Mouse (Mus musculus): ENCODE measurements at regions not wholly inside any gene's neighbourhood (a gene's known extent, or its start where the extent isn't known, plus 50 kb on each side); places are given as distances from the start of the nearest gene placed in this dataset.

DNA sequence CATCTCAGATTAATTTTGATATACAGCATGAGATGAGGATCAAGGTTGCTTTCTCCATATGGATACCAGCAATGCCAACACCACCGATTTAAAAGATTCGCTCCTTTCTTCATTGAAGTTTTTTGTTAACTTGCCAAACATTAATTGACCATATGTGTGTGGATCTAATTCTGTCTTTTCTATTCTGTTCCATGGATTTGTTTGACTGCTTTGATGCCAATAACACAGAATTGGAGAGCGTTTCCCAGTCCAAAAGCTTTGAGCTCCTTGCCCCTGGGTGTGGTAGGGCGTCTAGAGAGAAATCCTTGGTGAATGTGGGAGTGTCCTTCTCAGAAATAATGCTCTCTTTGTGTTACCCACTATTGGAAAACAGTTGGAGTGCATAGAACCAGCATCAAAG lies 254.3 kb downstream of the Samd5 start:
- H3K36me3 ChIP-seq (ENCODE audit: control insufficient read depth, insufficient read depth): no peaks in the 10 kb centered on the region
- no peak for ATAC-seq (replicated peaks; ENCODE audit: extremely low read depth, insufficient read depth, low FRiP score)
- no peak overlapping the region for H3K4me2 ChIP-seq (ENCODE audit: low read depth, low read length)
- no peak overlapping the region for H3K27ac ChIP-seq (ENCODE audit: low read length)
- no peak overlapping the region for H3K9ac ChIP-seq (ENCODE audit: low read length)
- H3K4me1 ChIP-seq (ENCODE audit: control insufficient read depth, insufficient read depth, low read length): no peaks in the 10 kb centered on the region
- 77% methylated on average over 4 of the region's 4 CpGs for WGBS
- no peaks in the 10 kb centered on the region for H3K27me3 ChIP-seq (ENCODE audit: control insufficient read depth, insufficient read depth, low read length)
- H3K9me3 ChIP-seq (replicated peaks; ENCODE audit: control insufficient read depth, low read length): no peaks in the 10 kb centered on the region
- no peak overlapping the region for H3K4me3 ChIP-seq (ENCODE audit: low read length)

- Histone ChIP-seq H3K36me3 (ENCODE audit: control insufficient read depth, insufficient read depth) (no peaks in the 10 kb centered on the region), H3K27me3 (ENCODE audit: control insufficient read depth, insufficient read depth, low read length) (no peaks in the 10 kb centered on the region), H3K9me3 (replicated peaks; ENCODE audit: control insufficient read depth, low read length) (no peaks in the 10 kb centered on the region), H3K4me3 (ENCODE audit: low read length) (no peak overlapping the region), H3K9ac (ENCODE audit: low read length) (no peak overlapping the region), H3K27ac (ENCODE audit: low read length) (no peak overlapping the region), H3K4me2 (ENCODE audit: low read depth, low read length) (no peak overlapping the region), H3K4me1 (ENCODE audit: control insufficient read depth, insufficient read depth, low read length) (no peaks in the 10 kb centered on the region)
- WGBS: 89% methylated on average over 5 of the region's 5 CpGs
- no peak for ATAC-seq (replicated peaks; ENCODE audit: extremely low read depth, insufficient read depth, low FRiP score)
Measured at GRCm38 (mm10) chr10:9416685-9417084, 258.3 kb downstream of the Samd5 start.

GRCm38 (mm10) chr10:9406101-9406500 lies 268.9 kb downstream of the Samd5 start:
- H3K4me3 ChIP-seq (ENCODE audit: low read length): no peak overlapping the region
- no peak overlapping the region for H3K4me2 ChIP-seq (ENCODE audit: low read depth, low read length)
- no peak overlapping the region for H3K27ac ChIP-seq (ENCODE audit: low read length)
- no peak overlapping the region for H3K9ac ChIP-seq (ENCODE audit: low read length)
- no peaks in the 10 kb centered on the region for H3K27me3 ChIP-seq (ENCODE audit: control insufficient read depth, insufficient read depth, low read length)
- no peaks in the 10 kb centered on the region for H3K9me3 ChIP-seq (replicated peaks; ENCODE audit: control insufficient read depth, low read length)
- no peaks in the 10 kb centered on the region for H3K36me3 ChIP-seq (ENCODE audit: control insufficient read depth, insufficient read depth)
- WGBS: 80% methylated on average over 4 of the region's 4 CpGs
- no peak for ATAC-seq (replicated peaks; ENCODE audit: extremely low read depth, insufficient read depth, low FRiP score)
- H3K4me1 ChIP-seq (ENCODE audit: control insufficient read depth, insufficient read depth, low read length): no peaks in the 10 kb centered on the region

- WGBS: 89% methylated on average over 2 of the region's 2 CpGs
- ATAC-seq (replicated peaks; ENCODE audit: extremely low read depth, insufficient read depth, low FRiP score): no peak
Measured at GRCm38 (mm10) chr10:9405417-9405816, 269.6 kb downstream of the Samd5 start.

DNA sequence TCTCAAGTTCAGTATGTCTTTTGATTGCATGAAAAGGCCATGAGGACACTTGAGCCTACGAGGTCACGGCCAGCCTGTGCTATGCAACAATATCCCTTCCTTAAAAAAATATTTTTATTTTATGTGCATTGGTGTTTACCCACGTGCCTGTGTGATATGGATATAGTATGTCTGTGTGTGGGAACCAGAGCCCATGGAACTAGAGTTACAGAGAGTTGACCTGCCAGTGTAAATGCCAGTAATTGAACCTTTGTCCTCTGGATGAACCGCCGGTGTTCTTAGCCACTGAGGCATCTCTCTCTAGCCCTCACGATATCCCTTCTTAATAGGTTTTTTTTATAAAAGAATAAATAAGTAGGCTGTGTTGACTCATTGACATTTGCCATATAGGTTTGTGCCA lies 270.0 kb downstream of the Samd5 start:
- WGBS: 85% methylated on average over 6 of the region's 6 CpGs
- Histone ChIP-seq H3K9me3 (replicated peaks; ENCODE audit: control insufficient read depth, low read length) (no peaks in the 10 kb centered on the region), H3K4me1 (ENCODE audit: control insufficient read depth, insufficient read depth, low read length) (no peaks in the 10 kb centered on the region), H3K4me2 (ENCODE audit: low read depth, low read length) (no peak overlapping the region), H3K36me3 (ENCODE audit: control insufficient read depth, insufficient read depth) (no peaks in the 10 kb centered on the region), H3K27me3 (ENCODE audit: control insufficient read depth, insufficient read depth, low read length) (no peaks in the 10 kb centered on the region), H3K9ac (ENCODE audit: low read length) (no peak overlapping the region), H3K4me3 (ENCODE audit: low read length) (no peak overlapping the region), H3K27ac (ENCODE audit: low read length) (no peak overlapping the region)
- ATAC-seq (replicated peaks; ENCODE audit: extremely low read depth, insufficient read depth, low FRiP score): no peak

More at GRCm38 (mm10) chr10:9405417-9405816, 269.6 kb downstream of the Samd5 start:
- Histone ChIP-seq H3K9ac (ENCODE audit: low read length) (no peak overlapping the region), H3K27me3 (ENCODE audit: control insufficient read depth, insufficient read depth, low read length) (no peaks in the 10 kb centered on the region), H3K4me2 (ENCODE audit: low read depth, low read length) (no peak overlapping the region), H3K36me3 (ENCODE audit: control insufficient read depth, insufficient read depth) (no peaks in the 10 kb centered on the region), H3K9me3 (replicated peaks; ENCODE audit: control insufficient read depth, low read length) (no peaks in the 10 kb centered on the region), H3K4me1 (ENCODE audit: control insufficient read depth, insufficient read depth, low read length) (no peaks in the 10 kb centered on the region), H3K27ac (ENCODE audit: low read length) (no peak overlapping the region), H3K4me3 (ENCODE audit: low read length) (no peak overlapping the region)

DNA sequence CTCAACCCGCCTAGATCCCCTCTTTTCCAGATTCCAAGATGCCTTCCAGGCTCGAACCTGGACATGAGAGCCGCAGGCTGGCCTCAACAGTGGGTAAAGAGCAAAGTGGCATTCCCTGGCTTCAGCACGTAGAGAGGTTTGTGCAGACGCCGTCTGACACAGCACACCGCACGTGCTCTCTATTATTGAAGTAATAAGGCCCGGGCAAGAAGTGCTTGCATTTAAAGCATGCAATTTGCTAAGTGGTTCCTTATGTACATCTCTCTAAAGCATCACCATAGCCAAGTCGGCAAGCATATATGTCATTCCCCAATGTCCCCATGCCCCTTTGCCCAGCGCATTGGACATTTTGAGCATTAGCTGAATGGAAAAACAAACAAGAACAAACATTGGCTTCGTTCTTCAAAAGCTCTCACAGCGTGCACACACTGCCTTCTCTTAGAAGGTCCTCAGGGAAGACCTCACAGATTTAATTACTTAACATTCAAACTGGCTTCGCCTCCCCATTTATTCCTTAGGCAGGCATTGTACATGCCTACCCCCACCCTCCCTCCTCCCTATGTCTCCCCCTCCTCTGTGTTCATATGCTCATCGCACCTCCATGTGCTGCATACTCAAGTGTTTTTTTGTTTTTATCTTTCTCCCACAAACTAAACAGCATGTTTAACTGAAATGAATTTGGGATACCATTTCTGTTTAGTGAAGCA lies 273.9 kb downstream of the Samd5 start:
- Histone ChIP-seq H3K4me3 (ENCODE audit: low read length) (no peak overlapping the region), H3K27me3 (ENCODE audit: control insufficient read depth, insufficient read depth, low read length) (no peaks in the 10 kb centered on the region), H3K27ac (ENCODE audit: low read length) (no peak overlapping the region), H3K9me3 (replicated peaks; ENCODE audit: control insufficient read depth, low read length) (no peaks in the 10 kb centered on the region), H3K4me1 (ENCODE audit: control insufficient read depth, insufficient read depth, low read length) (no peaks in the 10 kb centered on the region), H3K36me3 (ENCODE audit: control insufficient read depth, insufficient read depth) (no peaks in the 10 kb centered on the region), H3K4me2 (ENCODE audit: low read depth, low read length) (no peak overlapping the region), H3K9ac (ENCODE audit: low read length) (no peak overlapping the region)
- 86% methylated on average over 15 of the region's 15 CpGs for WGBS
- ATAC-seq (replicated peaks; ENCODE audit: extremely low read depth, insufficient read depth, low FRiP score): no peak

DNA sequence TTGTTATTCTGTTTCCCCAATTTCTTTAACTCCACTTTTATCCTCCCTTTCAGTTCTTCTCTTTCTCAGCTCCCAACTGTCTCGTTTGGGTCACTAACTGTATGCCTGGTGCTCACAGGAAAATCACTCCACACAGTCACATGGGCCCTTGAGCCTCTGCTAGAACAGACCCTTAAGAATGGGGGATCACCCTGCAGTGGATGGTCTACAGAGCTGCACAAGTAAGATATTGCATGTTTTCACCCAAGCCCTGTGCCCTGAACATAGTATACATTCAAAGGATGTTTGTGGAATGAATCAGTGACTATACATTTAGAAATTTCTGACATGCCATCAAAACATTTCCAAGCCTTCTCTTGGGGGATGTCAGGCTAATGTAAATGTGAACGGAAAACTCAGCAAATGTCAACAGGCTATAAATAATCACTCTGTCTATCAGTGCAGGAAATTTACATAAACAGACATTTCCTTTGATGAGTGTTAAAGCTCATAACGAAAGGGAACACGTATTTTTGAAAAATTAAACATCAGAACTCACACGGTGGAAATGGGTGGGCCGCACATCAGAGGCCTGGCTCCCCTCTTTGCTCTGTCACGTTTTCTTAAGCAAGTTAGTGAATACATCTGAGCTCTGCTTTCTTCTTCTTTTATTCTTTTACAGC lies 297.4 kb downstream of the Samd5 start:
- H3K9ac ChIP-seq (ENCODE audit: low read length): no peak overlapping the region
- no peaks in the 10 kb centered on the region for H3K9me3 ChIP-seq (replicated peaks; ENCODE audit: control insufficient read depth, low read length)
- H3K36me3 ChIP-seq (ENCODE audit: control insufficient read depth, insufficient read depth): no peaks in the 10 kb centered on the region
- no peak overlapping the region for H3K27ac ChIP-seq (ENCODE audit: low read length)
- ATAC-seq (replicated peaks; ENCODE audit: extremely low read depth, insufficient read depth, low FRiP score): no peak
- H3K4me1 ChIP-seq (ENCODE audit: control insufficient read depth, insufficient read depth, low read length): no peaks in the 10 kb centered on the region
- H3K4me2 ChIP-seq (ENCODE audit: low read depth, low read length): no peak overlapping the region
- no peak overlapping the region for H3K4me3 ChIP-seq (ENCODE audit: low read length)
- H3K27me3 ChIP-seq (ENCODE audit: control insufficient read depth, insufficient read depth, low read length): no peaks in the 10 kb centered on the region
- WGBS: 52% methylated on average over 7 of the region's 7 CpGs

DNA sequence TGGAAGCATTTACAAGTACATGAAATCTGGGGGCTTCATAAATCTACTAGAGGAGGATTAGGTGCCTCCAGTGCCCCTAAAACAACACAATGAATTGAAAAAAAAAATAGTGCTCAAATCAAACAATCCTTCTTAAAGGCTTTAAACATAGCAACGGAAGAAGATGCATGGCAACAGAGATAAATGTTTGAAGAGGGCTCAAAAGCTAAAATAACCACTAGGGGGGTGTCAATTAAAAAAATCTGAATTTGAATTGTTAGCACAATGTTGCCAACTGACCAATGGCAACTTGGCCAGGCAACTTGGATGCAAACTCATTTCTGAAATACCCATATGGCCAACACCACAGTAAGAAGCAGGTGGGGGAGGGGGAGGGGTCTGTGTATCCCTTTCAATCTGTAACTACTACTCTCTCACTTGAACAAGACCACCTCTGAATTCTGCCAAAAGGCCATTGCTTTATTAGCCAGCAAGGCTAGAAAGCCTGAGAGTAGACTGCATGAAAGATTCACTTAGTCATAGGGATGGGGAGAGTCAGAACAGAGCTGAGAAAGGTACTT lies 312.6 kb downstream of the Samd5 start:
- WGBS: 64% methylated on average over 1 of the region's 1 CpGs

GRCm38 (mm10) chr10:9338207-9338801 lies 336.7 kb downstream of the Samd5 start:
- H3K27ac ChIP-seq (ENCODE audit: low read length): no peak overlapping the region
- no peak overlapping the region for H3K4me3 ChIP-seq (ENCODE audit: low read length)
- no peak for ATAC-seq (replicated peaks; ENCODE audit: extremely low read depth, insufficient read depth, low FRiP score)
- no peaks in the 10 kb centered on the region for H3K36me3 ChIP-seq (ENCODE audit: control insufficient read depth, insufficient read depth)
- WGBS: 88% methylated on average over 8 of the region's 8 CpGs
- H3K9me3 ChIP-seq (replicated peaks; ENCODE audit: control insufficient read depth, low read length): no peaks in the 10 kb centered on the region
- H3K4me1 ChIP-seq (ENCODE audit: control insufficient read depth, insufficient read depth, low read length): no peaks in the 10 kb centered on the region
- H3K27me3 ChIP-seq (ENCODE audit: control insufficient read depth, insufficient read depth, low read length): no peaks in the 10 kb centered on the region
- no peak overlapping the region for H3K4me2 ChIP-seq (ENCODE audit: low read depth, low read length)
- no peak overlapping the region for H3K9ac ChIP-seq (ENCODE audit: low read length)

More for the DNA sequence above, 312.6 kb downstream of the Samd5 start:
- no peak overlapping the region for H3K9ac ChIP-seq (ENCODE audit: low read length)
- ATAC-seq (replicated peaks; ENCODE audit: extremely low read depth, insufficient read depth, low FRiP score): no peak
- H3K27me3 ChIP-seq (ENCODE audit: control insufficient read depth, insufficient read depth, low read length): no peaks in the 10 kb centered on the region
- no peaks in the 10 kb centered on the region for H3K9me3 ChIP-seq (replicated peaks; ENCODE audit: control insufficient read depth, low read length)
- H3K4me1 ChIP-seq (ENCODE audit: control insufficient read depth, insufficient read depth, low read length): no peaks in the 10 kb centered on the region
- H3K4me3 ChIP-seq (ENCODE audit: low read length): no peak overlapping the region
- no peak overlapping the region for H3K27ac ChIP-seq (ENCODE audit: low read length)
- H3K4me2 ChIP-seq (ENCODE audit: low read depth, low read length): no peak overlapping the region
- H3K36me3 ChIP-seq (ENCODE audit: control insufficient read depth, insufficient read depth): no peaks in the 10 kb centered on the region
